Mouse (Mus musculus): Measurements from ENCODE around the gene Rai14.

DNA sequence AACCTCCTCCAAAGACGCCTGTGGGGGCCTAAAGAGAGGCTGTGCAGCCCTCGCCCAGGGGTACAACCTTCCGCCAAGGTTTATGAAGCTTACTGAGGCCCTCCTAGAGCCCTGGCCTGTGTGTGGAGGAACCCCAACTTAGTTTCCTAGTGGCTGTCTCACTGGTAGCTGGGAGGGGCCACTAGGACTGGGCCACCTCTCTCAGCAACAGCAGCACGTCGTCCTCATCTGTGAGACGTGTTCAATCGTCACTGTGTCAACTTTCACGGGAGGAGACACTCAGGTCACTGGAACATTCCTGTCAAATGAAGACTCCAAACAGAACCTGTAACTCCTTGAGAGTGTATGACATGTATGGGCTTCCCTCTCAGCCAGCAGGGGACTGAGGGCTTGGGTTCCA is 8.0 kb downstream of the Rai14 start:
- TF ChIP-seq CTCF (IDR thresholded peaks at IDR 0.05; ENCODE audit: borderline replicate concordance, insufficient read depth, low read depth, low read length): no peak
- TF ChIP-seq POLR2A (IDR thresholded peaks at IDR 0.05; ENCODE audit: borderline replicate concordance, insufficient read depth, low read length): no peak

Measured in cerebellum, adult 2 months (tissue).